Mouse (Mus musculus): ENCODE measurements around the gene Wasl.

The Wasl gene

GRCm38 (mm10) chr6:24570278-24570677 is 94.5 kb downstream of the Wasl start:
- in situ Hi-C loops (cut with MboI; ENCODE audit: unreplicated experiment in 2 of 2), result no loop called here

- in situ Hi-C loops (cut with MboI; ENCODE audit: unreplicated experiment in 2 of 2), result no loop called here
Observed at GRCm38 (mm10) chr6:24569711-24570110, 95.1 kb downstream of the Wasl start.

DNA sequence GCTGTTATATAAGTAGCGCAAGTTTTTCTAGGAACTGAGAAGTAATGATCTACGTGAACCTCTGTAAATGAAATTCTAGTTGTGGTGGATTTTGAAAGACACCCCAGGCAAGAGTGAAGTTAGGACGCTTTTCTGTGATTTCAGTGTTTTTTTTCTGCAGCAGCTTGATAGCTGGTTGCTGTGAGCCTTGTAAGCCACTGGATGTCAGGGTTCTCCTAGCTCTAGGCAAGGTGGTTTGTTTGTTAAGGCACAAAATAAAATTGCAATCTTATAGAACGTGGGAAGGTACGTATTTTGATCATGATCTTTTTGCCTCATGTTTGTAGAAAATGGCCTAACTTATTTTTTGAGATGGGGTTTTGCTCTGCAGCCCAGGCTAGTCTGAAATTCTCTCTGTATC is 95.8 kb downstream of the Wasl start:
- in situ Hi-C loops (cut with MboI; ENCODE audit: unreplicated experiment in 2 of 2), result no loop called here

DNA sequence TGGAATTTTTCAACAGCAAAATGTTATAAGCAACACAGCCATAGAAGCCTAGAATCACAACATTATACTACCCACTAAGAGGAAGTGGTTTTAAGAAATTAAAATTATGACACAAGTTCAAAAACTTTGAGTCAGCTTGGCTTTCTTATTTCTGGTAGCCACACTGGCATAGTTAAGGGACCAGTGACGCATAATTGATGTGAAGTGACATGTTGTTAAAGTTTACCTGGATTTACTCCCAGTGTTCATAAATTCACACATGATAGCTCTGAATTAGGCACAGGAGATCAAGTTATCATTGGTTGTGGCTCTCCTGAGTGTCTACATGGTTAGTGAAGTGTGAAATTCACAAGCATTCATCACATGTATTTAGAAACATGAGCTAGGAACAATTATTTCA is 99.9 kb downstream of the Wasl start:
- in situ Hi-C loops (cut with MboI; ENCODE audit: unreplicated experiment in 2 of 2), result no loop called here

GRCm38 (mm10) chr6:24564081-24564480 is 100.7 kb downstream of the Wasl start:
- in situ Hi-C loops (cut with MboI; ENCODE audit: unreplicated experiment in 2 of 2), result no loop called here
